Comparison of ENCODE assay signal across 8 mouse cellular contexts in the genomic region with DNA sequence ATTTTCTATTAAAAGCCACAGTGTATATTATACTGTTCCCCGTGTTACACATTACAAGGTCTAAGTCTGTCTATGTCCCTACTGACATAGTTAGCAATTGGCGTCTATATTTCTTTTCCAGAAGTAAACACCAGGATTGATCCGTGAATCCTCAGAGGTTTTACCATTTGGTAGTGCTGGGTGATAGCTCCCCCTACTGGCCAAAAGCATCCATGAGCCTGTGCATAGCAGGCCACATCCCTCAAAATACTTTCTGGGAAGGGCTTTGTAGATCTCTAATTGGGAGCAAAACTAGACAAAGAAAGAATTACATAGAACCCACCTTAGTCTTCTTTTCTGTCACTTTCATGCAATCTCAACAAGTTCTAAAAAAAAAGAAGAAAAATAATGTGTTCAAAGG. TPM values are rescaled to one million over a fixed set of nuclear protein-coding genes. Genes with fewer than 3 reads are reported as not detected.
A peak's percentile ranks its signal among the peaks of the same experiment; 100 is the strongest.
DNase-seq lines count a peak whose midpoint lies in the region; ATAC-seq and TF ChIP-seq lines count a peak whose summit lies in the region.

No protein-coding gene starts in this region.

- intact Hi-C loops in gastrocnemius, postnatal 14 days (cut with DNase I; ENCODE audit: low total_unique reads), result loop anchor here (5.0 kb wide), 1 partner anchor 67 kb away; no protein-coding TSS in a partner anchor

- H3K9ac ChIP-seq in neural tube, embryonic 15.5 days (replicated peaks), result no peak overlapping the region
- H3K9ac ChIP-seq in kidney, postnatal 0 days (ENCODE audit: low read depth, low read length), result no peak overlapping the region
- no peak overlapping the region for H3K9ac ChIP-seq in liver, embryonic 14.5 days (replicated peaks)

- H3K27ac ChIP-seq in neural tube, embryonic 15.5 days (replicated peaks), result no peak overlapping the region
- no peak overlapping the region for H3K27ac ChIP-seq in kidney, postnatal 0 days
- no peak overlapping the region for H3K27ac ChIP-seq in liver, embryonic 14.5 days

- H3K4me2 ChIP-seq in neural tube, embryonic 15.5 days, result no peak overlapping the region
- no peak overlapping the region for H3K4me2 ChIP-seq in kidney, postnatal 0 days (ENCODE audit: low read length)
- H3K4me2 ChIP-seq in liver, embryonic 14.5 days (ENCODE audit: low read depth), result no peak overlapping the region

- H3K4me3 ChIP-seq in neural tube, embryonic 15.5 days (replicated peaks), result no peak overlapping the region
- H3K4me3 ChIP-seq in kidney, postnatal 0 days (replicated peaks; ENCODE audit: low read depth, low read length), result no peak overlapping the region
- H3K4me3 ChIP-seq in liver, embryonic 14.5 days (ENCODE audit: insufficient read depth in 1 of 2, low read depth in 2 of 2, low read length in 2 of 2), result no peak overlapping the region

- H3K9me3 ChIP-seq in neural tube, embryonic 15.5 days (replicated peaks), result no peaks in the 10 kb centered on the region
- no peaks in the 10 kb centered on the region for H3K9me3 ChIP-seq in kidney, postnatal 0 days (replicated peaks; ENCODE audit: low read length)
- H3K9me3 ChIP-seq in liver, embryonic 14.5 days (ENCODE audit: control insufficient read depth, low read length), result no peaks in the 10 kb centered on the region

- no peak for ATAC-seq in neural tube, embryonic 15.5 days (ENCODE audit: low FRiP score)
- peak; percentile 52; the same call in 1 of the 2 replicates for ATAC-seq in kidney, postnatal 0 days (replicated peaks; ENCODE audit: low FRiP score, low read depth)
- no peak for ATAC-seq in liver, embryonic 14.5 days (ENCODE audit: insufficient read depth)

- H3K27me3 ChIP-seq in neural tube, embryonic 15.5 days (replicated peaks), result no peaks in the 10 kb centered on the region
- no peaks in the 10 kb centered on the region for H3K27me3 ChIP-seq in kidney, postnatal 0 days (ENCODE audit: insufficient read depth, low read length)
- H3K27me3 ChIP-seq in liver, embryonic 14.5 days (ENCODE audit: control insufficient read depth, insufficient read depth, low read length), result no peaks in the 10 kb centered on the region

- peak; percentile 88 for TF ChIP-seq CTCF in kidney, postnatal 0 days (IDR thresholded peaks at IDR 0.05; ENCODE audit: low read depth)
- peak; percentile 80 for TF ChIP-seq CTCF in liver, embryonic 14.5 days (IDR thresholded peaks at IDR 0.05; ENCODE audit: low read depth)

- H3K4me1 ChIP-seq in neural tube, embryonic 15.5 days, result no peaks in the 10 kb centered on the region
- H3K4me1 ChIP-seq in kidney, postnatal 0 days (replicated peaks; ENCODE audit: insufficient read depth, low read length), result no peaks in the 10 kb centered on the region
- no peaks in the 10 kb centered on the region for H3K4me1 ChIP-seq in liver, embryonic 14.5 days (replicated peaks; ENCODE audit: control insufficient read depth in 2 of 2, insufficient read depth in 2 of 2, low read length in 1 of 2)

- no peaks in the 10 kb centered on the region for H3K36me3 ChIP-seq in neural tube, embryonic 15.5 days
- H3K36me3 ChIP-seq in kidney, postnatal 0 days (ENCODE audit: insufficient read depth, low read length), result no peaks in the 10 kb centered on the region
- no peaks in the 10 kb centered on the region for H3K36me3 ChIP-seq in liver, embryonic 14.5 days (replicated peaks; ENCODE audit: control insufficient read depth, insufficient read depth, low read depth)

- WGBS in neural tube, embryonic 15.5 days, result 13% methylated on average over 3 of the region's 3 CpGs
- 12% methylated on average over 3 of the region's 3 CpGs for WGBS in kidney, postnatal 0 days
- 4% methylated on average over 3 of the region's 3 CpGs for WGBS in liver, embryonic 14.5 days (ENCODE audit: insufficient replicate concordance)

- no peak for TF ChIP-seq EP300 in liver, embryonic 14.5 days (IDR thresholded peaks at IDR 0.05; ENCODE audit: low read depth)

- peak; percentile 56 for DNase-seq in neural tube, embryonic 10.5 days (ENCODE audit: extremely low spot score, low spot score)
- peak; percentile 67 to 75 for DNase-seq in cerebellum, postnatal 14 days
- peak; percentile 46 for DNase-seq in gastrocnemius, postnatal 14 days
- peak; percentile 77 for DNase-seq in kidney, postnatal 0 days (ENCODE audit: low spot score)
- DNase-seq in liver, embryonic 14.5 days (ENCODE audit: low read depth in 3 of 3, low spot score in 3 of 3), result peak in 2 of 3 experiments; percentile 6 to 29
- peak; percentile 31 for DNase-seq in ovary, postnatal 36 days (ENCODE audit: low spot score)
- peak; percentile 38 for DNase-seq in thymus, postnatal 25 days

RNA-seq across cellular contexts. Expression of a gene that starts 43.8 kb away (rescaled TPM):
- polyA plus RNA-seq in neural tube, embryonic 15.5 days (2015; fragmentation: Nextera tagmentation; extraction: Ambion mirVana), result 8.5 and 23.8 TPM in 2 replicates
- total RNA-seq in gastrocnemius, postnatal 14 days (2021), result 10 to 100 TPM; 21.7 to 22.2 TPM
- 62.2 and 64.0 TPM in 2 replicates for polyA plus RNA-seq in kidney, postnatal 0 days (2015; fragmentation: Nextera tagmentation; extraction: Ambion mirVana)
- 6.1 and 9.1 TPM in 2 replicates for polyA plus RNA-seq in liver, embryonic 14.5 days (2012; rRNA removed)
- 34.8 and 43.8 TPM in 2 replicates for polyA plus RNA-seq in liver, embryonic 14.5 days (2014; fragmentation: Nextera tagmentation; extraction: Ambion mirVana)

RNA-seq across cellular contexts. Expression of a gene that starts 58.0 kb away (rescaled TPM):
- 5.0 and 12.9 TPM in 2 replicates for polyA plus RNA-seq in neural tube, embryonic 15.5 days (2015; fragmentation: Nextera tagmentation; extraction: Ambion mirVana)
- total RNA-seq in gastrocnemius, postnatal 14 days (2021), result 10 to 100 TPM; 25.3 to 47.9 TPM
- 4.0 and 4.1 TPM in 2 replicates for polyA plus RNA-seq in kidney, postnatal 0 days (2015; fragmentation: Nextera tagmentation; extraction: Ambion mirVana)
- 0.58 and 0.61 TPM in 2 replicates for polyA plus RNA-seq in liver, embryonic 14.5 days (2012; rRNA removed)
- 0.44 and 0.94 TPM in 2 replicates for polyA plus RNA-seq in liver, embryonic 14.5 days (2014; fragmentation: Nextera tagmentation; extraction: Ambion mirVana)

Comparison
In these comparisons a context has a peak if more than half of its experiments do, and no peak if none do; other contexts are left out.
1. DNase-seq: peak in every context shown above with its lines; median percentile 77 in kidney, postnatal 0 days; 71 in cerebellum, postnatal 14 days; 56 in neural tube, embryonic 10.5 days; 46 in gastrocnemius, postnatal 14 days; 38 in thymus, postnatal 25 days; 31 in ovary, postnatal 36 days; 18 in liver, embryonic 14.5 days.